Mouse (Mus musculus): ENCODE measurements around the gene Nckap5. TPM values are rescaled to one million over a fixed set of nuclear protein-coding genes. Genes with fewer than 3 reads are reported as not detected.
A peak's percentile ranks its signal among the peaks of the same experiment; 100 is the strongest.

The Nckap5 gene
- polyA plus RNA-seq, 1 experiment from 2014 or later = 11.5 TPM

DNA sequence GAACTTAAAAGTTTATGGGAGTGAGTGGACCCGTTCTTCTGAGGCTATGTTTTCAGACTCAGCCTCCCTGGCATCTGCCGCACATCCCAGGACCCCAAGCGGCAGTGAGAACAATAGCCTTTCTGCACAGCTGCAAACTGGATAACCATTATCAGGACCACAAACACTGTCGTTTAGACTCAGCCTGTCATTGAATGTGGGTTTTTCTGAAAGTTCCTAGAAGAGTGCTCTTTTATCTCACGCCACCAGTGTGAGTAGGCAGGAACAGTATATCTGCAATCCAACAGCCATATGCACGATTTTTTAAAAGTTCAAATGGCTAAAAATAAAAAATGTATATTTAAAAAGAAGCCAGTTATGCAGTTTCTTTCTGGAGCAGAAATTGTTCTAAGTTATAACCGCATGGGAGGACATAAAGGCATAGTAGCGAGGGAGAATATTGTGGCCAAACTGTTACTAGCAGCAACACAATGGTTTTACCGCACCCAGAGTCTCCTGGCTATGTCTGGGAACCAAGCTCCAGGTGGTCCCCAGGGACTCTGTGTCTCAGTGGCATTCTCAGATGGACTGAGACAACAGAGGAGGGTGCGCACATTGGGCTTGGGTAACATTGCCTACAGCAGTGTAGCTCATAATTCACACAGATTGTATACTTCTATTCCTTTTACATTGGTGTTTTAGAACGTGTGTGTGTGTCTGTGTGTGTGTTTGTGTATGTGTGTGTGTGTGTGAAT, 512.6 kb downstream of the Nckap5 start:
- Histone ChIP-seq H3K27me3 (replicated peaks) (no peaks in the 10 kb centered on the region), H3K4me1 (peaks cover 5% of the 10 kb centered on the region; the same call in 1 of the 2 replicates), H3K36me3 (no peaks in the 10 kb centered on the region), H3K4me2 (peak overlapping the region; percentile 7; the same call in 1 of the 2 replicates), H3K4me3 (replicated peaks) (no peak overlapping the region), H3K9ac (replicated peaks) (no peak overlapping the region), H3K9me3 (replicated peaks) (no peaks in the 10 kb centered on the region), H3K27ac (replicated peaks) (no peak overlapping the region)
- WGBS = 39% methylated on average over 11 of the region's 11 CpGs
- ATAC-seq (ENCODE audit: low FRiP score) = no peak

DNA sequence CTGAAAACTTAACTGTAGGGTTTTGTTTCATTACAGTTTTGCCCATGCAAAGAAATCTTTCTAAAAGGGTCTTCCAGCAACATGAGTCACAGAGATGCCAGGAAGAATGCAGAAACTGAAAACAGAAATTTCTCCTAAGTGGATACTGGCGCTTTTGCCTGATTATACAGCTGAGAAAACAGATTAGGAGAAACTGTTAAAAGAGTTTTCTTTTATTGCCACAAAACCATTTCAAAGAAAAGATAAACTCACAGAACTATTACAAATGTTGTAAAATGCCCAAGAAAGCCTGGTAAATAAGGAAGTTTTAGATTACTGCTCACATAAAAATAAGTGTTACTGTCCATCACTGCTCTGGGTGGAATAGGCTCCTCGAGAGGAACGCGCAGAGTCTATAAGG, 513.3 kb downstream of the Nckap5 start:
- no peak for ATAC-seq (ENCODE audit: low FRiP score)
- 48% methylated on average over 4 of the region's 4 CpGs for WGBS

DNA sequence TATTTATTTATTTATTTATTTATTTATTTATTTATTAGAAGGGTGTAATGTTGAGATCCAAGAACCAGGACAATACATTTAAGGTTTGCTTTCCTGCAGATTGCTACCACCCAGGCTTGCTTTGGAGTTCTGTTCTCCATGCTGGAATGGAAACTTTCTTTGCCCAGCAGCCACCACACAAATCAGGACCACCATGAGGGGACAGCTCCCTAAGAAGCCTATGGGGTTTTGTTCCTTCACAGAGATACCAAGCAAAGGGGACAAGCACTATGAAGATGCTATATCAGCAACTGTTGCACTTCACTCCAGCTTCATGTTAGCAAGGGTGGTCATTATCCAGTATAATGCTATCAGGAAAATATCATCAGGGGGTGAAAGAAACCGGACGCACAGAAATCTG, 513.7 kb downstream of the Nckap5 start:
- H3K9ac ChIP-seq (replicated peaks) = no peak overlapping the region
- no peaks in the 10 kb centered on the region for H3K9me3 ChIP-seq (replicated peaks)
- no peaks in the 10 kb centered on the region for H3K36me3 ChIP-seq
- no peak overlapping the region for H3K27ac ChIP-seq (replicated peaks)
- no peak overlapping the region for H3K4me3 ChIP-seq (replicated peaks)
- H3K4me1 ChIP-seq = peaks cover 5% of the 10 kb centered on the region; the same call in 1 of the 2 replicates
- no peak overlapping the region for H3K4me2 ChIP-seq
- ATAC-seq (ENCODE audit: low FRiP score) = no peak
- WGBS = 63% methylated on average over 2 of the region's 2 CpGs
- no peaks in the 10 kb centered on the region for H3K27me3 ChIP-seq (replicated peaks)

More for the DNA sequence above, 513.3 kb downstream of the Nckap5 start:
- Histone ChIP-seq H3K36me3 (no peaks in the 10 kb centered on the region), H3K4me2 (peak overlapping the region; percentile 7; the same call in 1 of the 2 replicates), H3K9ac (replicated peaks) (no peak overlapping the region), H3K9me3 (replicated peaks) (no peaks in the 10 kb centered on the region), H3K4me1 (peaks cover 5% of the 10 kb centered on the region; the same call in 1 of the 2 replicates), H3K27ac (replicated peaks) (no peak overlapping the region), H3K4me3 (replicated peaks) (no peak overlapping the region), H3K27me3 (replicated peaks) (no peaks in the 10 kb centered on the region)

DNA sequence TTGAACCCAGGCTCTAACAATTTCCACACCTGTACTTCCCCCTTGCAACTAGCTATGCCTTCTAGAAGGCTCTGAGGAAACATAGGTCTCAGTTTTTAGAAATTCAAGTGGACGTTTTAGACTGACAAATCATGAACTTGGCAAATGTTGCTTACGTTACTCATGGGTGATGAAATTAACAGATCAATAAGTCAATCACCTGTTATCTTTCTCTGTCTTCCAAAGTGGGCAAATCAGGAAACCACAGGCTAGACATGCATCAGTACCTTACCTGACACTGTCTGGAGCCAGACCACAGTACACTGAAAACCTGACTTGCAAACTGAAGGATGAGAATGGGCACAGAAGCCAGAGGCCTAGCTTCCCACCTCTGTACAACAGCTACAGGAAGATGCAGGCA, 529.5 kb downstream of the Nckap5 start:
- Histone ChIP-seq H3K27ac (replicated peaks) (no peak overlapping the region), H3K4me3 (replicated peaks) (no peak overlapping the region), H3K4me2 (no peak overlapping the region), H3K36me3 (no peaks in the 10 kb centered on the region), H3K9ac (replicated peaks) (no peak overlapping the region), H3K4me1 (no peaks in the 10 kb centered on the region), H3K27me3 (replicated peaks) (no peaks in the 10 kb centered on the region), H3K9me3 (replicated peaks) (no peaks in the 10 kb centered on the region)
- ATAC-seq (ENCODE audit: low FRiP score) = no peak
- 87% methylated on average over 2 of the region's 2 CpGs for WGBS

DNA sequence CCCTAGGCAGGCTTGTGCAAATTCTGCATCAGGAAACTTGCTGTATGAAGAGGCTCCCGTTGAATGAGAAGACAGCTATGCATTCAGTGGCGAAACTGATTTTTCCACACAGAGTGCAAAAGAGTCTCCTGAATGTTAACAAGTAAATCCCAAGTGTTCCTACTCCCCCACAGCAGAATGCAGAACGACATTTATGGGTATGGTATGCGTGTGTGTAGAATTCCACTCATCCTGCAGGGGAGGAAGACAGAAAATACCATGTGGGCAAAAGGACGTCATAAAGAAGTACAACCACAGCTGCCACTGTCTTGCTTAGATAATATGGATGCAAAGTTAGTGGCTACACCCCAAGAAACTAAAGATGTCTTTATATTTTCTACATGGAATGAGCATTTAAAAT, 565.7 kb downstream of the Nckap5 start:
- WGBS = 35% methylated on average over 5 of the region's 5 CpGs
- ATAC-seq (ENCODE audit: low FRiP score) = no peak
- no peaks in the 10 kb centered on the region for H3K9me3 ChIP-seq (replicated peaks)
- H3K9ac ChIP-seq (replicated peaks) = no peak overlapping the region
- H3K27me3 ChIP-seq (replicated peaks) = no peaks in the 10 kb centered on the region
- H3K27ac ChIP-seq (replicated peaks) = peak overlapping the region; percentile 49
- H3K4me2 ChIP-seq = 0 out of 2 replicates have a peak overlapping the region, but pooled peaks have one; percentile 13
- H3K4me3 ChIP-seq (replicated peaks) = no peak overlapping the region
- H3K4me1 ChIP-seq = peaks cover 9% of the 10 kb centered on the region
- H3K36me3 ChIP-seq = no peaks in the 10 kb centered on the region

DNA sequence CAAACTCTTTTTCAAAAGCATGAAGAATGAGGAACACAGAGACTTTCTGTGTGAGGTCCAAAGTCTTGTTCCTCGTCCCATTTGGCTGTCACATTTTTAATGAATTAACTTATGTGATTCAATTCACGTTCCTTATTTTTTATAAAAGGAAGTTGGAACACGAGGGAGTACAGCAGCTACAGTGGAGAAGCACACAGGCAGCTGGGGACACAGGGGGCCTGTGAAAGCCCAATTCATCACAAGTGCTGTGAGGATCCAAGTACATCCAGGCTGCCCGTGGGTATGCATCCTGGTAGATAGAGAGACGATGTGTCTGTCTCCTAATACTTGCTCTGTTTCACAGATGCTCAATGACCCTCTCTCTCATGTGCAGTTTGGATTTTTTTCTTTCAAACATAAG, 576.2 kb downstream of the Nckap5 start:
- H3K4me1 ChIP-seq = no peaks in the 10 kb centered on the region
- no peak overlapping the region for H3K27ac ChIP-seq (replicated peaks)
- no peak overlapping the region for H3K4me2 ChIP-seq
- H3K4me3 ChIP-seq (replicated peaks) = no peak overlapping the region
- WGBS = 63% methylated on average over 5 of the region's 5 CpGs
- H3K9ac ChIP-seq (replicated peaks) = no peak overlapping the region
- H3K9me3 ChIP-seq (replicated peaks) = no peaks in the 10 kb centered on the region
- no peaks in the 10 kb centered on the region for H3K27me3 ChIP-seq (replicated peaks)
- H3K36me3 ChIP-seq = no peaks in the 10 kb centered on the region
- ATAC-seq (ENCODE audit: low FRiP score) = no peak

DNA sequence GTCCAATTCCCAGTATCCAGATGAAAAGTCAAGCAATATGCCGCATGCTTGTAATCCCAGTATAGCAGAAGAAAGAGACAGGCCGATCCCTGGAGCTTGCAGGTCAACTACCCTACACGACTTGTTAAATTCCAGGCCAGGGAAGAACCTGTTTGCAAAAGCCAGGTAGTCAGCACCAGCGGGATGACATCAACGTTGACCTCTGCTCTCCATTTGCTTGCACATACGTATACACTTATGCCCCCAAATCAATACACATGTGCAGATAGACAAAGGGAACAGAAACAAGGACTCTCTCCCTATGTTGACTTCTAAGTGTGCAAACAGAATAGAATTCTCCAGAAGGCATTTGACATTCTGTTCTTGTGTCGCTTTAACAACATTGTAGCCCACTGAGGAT, 576.7 kb downstream of the Nckap5 start:
- Histone ChIP-seq H3K27me3 (replicated peaks) (no peaks in the 10 kb centered on the region), H3K4me3 (replicated peaks) (no peak overlapping the region), H3K9ac (replicated peaks) (no peak overlapping the region), H3K4me1 (no peaks in the 10 kb centered on the region), H3K4me2 (no peak overlapping the region), H3K36me3 (no peaks in the 10 kb centered on the region), H3K27ac (replicated peaks) (no peak overlapping the region), H3K9me3 (replicated peaks) (no peaks in the 10 kb centered on the region)
- WGBS = 92% methylated on average over 7 of the region's 7 CpGs
- no peak for ATAC-seq (ENCODE audit: low FRiP score)

DNA sequence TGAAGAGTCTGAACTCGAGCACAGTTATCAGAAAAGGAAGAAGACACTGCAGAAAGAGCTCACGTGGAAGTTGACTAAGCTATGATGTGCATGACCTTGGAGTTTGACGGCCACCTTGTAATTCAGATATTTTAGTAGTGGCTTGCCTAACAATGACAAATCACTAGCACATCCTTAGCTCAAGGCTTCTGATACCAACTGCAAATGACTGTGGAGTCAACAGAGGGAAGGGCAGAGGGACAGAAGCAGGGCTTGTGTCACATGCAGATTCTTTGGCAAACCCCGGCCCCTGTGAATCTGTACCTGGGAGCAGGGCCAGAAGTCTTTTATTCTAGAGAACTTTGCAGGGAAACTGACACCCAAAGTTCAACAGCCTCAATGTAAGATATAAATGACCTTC, 597.4 kb downstream of the Nckap5 start:
- no peaks in the 10 kb centered on the region for H3K4me1 ChIP-seq
- H3K4me2 ChIP-seq = no peak overlapping the region
- no peaks in the 10 kb centered on the region for H3K27me3 ChIP-seq (replicated peaks)
- H3K9me3 ChIP-seq (replicated peaks) = no peaks in the 10 kb centered on the region
- no peak overlapping the region for H3K9ac ChIP-seq (replicated peaks)
- WGBS = 78% methylated on average over 4 of the region's 4 CpGs
- H3K36me3 ChIP-seq = no peaks in the 10 kb centered on the region
- H3K27ac ChIP-seq (replicated peaks) = no peak overlapping the region
- ATAC-seq (ENCODE audit: low FRiP score) = no peak
- H3K4me3 ChIP-seq (replicated peaks) = no peak overlapping the region

DNA sequence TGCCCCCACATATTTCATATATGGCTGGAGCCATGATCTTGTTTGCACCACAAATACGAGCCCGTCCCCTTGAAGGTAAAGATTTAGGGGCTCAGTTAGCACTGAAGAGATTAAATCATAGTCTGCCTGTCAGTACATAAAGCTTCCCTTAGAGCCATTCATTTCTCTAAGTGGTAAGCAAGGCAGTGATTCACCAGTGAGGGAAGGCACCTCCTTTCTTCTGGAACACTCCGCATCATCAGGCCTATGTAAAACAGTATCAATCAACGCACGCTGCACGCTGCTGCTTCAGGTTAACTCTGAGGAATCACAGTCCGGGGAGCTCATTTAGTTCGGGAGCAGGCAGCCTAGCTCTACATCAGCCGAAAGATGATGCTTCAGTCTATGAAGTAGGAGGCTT, 599.4 kb downstream of the Nckap5 start:
- Histone ChIP-seq H3K36me3 (no peaks in the 10 kb centered on the region), H3K27me3 (replicated peaks) (no peaks in the 10 kb centered on the region), H3K9me3 (replicated peaks) (0 out of 2 replicates have a peak, but pooled peaks cover 5% of the 10 kb centered on the region), H3K4me2 (no peak overlapping the region), H3K4me1 (no peaks in the 10 kb centered on the region), H3K9ac (replicated peaks) (no peak overlapping the region), H3K27ac (replicated peaks) (no peak overlapping the region), H3K4me3 (replicated peaks) (no peak overlapping the region)
- ATAC-seq (ENCODE audit: low FRiP score) = no peak
- 62% methylated on average over 9 of the region's 9 CpGs for WGBS

DNA sequence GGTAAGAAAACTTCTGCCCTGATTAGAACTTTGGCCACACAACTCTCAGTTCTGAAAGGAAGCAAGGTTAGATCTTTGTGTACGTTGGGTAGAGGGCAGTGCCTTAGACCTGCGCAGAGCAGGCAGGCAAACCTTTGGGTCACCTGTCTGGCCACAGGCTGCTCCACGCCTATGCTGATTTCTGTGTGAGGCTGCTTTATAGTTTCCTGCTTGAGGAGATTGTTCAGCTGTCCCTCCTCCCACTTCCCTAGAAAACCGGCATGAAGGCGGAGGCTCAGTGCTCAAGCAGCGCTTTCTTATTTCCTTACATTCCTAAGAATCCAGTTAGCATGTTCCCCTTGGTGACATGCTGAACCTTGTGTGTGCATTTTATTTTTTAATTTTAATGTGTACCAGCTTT, 620.4 kb downstream of the Nckap5 start:
- H3K27me3 ChIP-seq (replicated peaks) = no peaks in the 10 kb centered on the region
- no peak for ATAC-seq (ENCODE audit: low FRiP score)
- no peak overlapping the region for H3K4me2 ChIP-seq
- H3K9me3 ChIP-seq (replicated peaks) = no peaks in the 10 kb centered on the region
- no peaks in the 10 kb centered on the region for H3K4me1 ChIP-seq
- no peaks in the 10 kb centered on the region for H3K36me3 ChIP-seq
- 89% methylated on average over 6 of the region's 6 CpGs for WGBS
- no peak overlapping the region for H3K4me3 ChIP-seq (replicated peaks)
- no peak overlapping the region for H3K9ac ChIP-seq (replicated peaks)
- no peak overlapping the region for H3K27ac ChIP-seq (replicated peaks)

DNA sequence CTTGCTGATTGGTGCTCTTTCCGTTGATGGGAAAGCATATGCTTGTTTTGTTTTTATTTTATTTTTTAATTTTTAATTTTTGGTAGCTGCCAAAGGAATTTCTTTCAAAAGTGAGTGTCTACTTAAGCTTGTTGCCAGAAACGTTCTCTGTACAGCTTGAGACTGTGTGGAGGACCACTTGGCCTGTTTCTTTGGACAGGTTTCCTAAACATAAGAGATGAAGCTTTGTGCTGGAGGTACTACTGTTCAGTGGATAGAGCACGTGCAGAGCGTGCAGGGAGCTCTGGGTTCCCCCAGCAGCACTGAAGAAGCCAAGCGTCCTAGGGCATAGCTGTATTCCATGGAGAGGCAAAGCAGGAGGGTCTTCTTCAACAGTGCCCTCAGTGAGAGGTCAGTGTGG, 620.9 kb downstream of the Nckap5 start:
- Histone ChIP-seq H3K9me3 (replicated peaks) (no peaks in the 10 kb centered on the region), H3K4me2 (no peak overlapping the region), H3K27me3 (replicated peaks) (no peaks in the 10 kb centered on the region), H3K27ac (replicated peaks) (no peak overlapping the region), H3K4me3 (replicated peaks) (no peak overlapping the region), H3K9ac (replicated peaks) (no peak overlapping the region), H3K36me3 (no peaks in the 10 kb centered on the region), H3K4me1 (no peaks in the 10 kb centered on the region)
- 90% methylated on average over 5 of the region's 5 CpGs for WGBS
- no peak for ATAC-seq (ENCODE audit: low FRiP score)

DNA sequence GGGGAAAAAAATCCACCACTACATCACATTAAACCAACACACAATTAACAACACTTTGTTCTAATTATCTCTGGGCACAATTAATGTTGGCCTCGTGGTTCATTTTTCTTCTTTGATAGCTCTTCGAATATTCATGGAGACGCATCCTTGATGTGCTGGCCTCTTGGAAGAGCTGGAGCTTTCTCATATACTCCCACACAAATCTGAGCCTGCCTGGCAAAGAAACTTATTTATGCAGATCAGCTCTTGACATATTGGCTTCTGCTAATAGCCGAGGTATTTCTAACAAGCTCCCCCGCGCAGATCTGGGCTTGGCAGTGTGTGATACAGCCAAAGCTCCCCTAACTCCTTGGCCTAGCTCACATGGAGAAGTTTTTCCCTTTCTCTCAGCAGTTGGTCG, 621.5 kb downstream of the Nckap5 start:
- WGBS = 70% methylated on average over 7 of the region's 7 CpGs
- H3K27me3 ChIP-seq (replicated peaks) = no peaks in the 10 kb centered on the region
- no peaks in the 10 kb centered on the region for H3K4me1 ChIP-seq
- no peak for ATAC-seq (ENCODE audit: low FRiP score)
- no peak overlapping the region for H3K9ac ChIP-seq (replicated peaks)
- H3K36me3 ChIP-seq = no peaks in the 10 kb centered on the region
- no peaks in the 10 kb centered on the region for H3K9me3 ChIP-seq (replicated peaks)
- no peak overlapping the region for H3K4me2 ChIP-seq
- no peak overlapping the region for H3K27ac ChIP-seq (replicated peaks)
- no peak overlapping the region for H3K4me3 ChIP-seq (replicated peaks)

All from neural tube, embryonic 15.5 days (tissue).